16 mouse cellular contexts compared by ENCODE assay signal in genomic region chr16:70562574-70562973, GRCm38 (mm10).
"Had no signal": no experiment of that assay in that cellular context is flagged by ENCODE, and none has a peak within 500 bp of the region (broad histone marks: within the 10 kb centered on the region; RNA-seq: fewer than 3 reads in every experiment).

No protein-coding gene starts in this region.

- ATAC-seq: inflammation-experienced regulatory T-cells, adult 6 months; intestine, embryonic 15.5 days; intestine, postnatal 0 days had no signal

- DNase-seq: liver, embryonic 13.5 days had no signal

- H3K4me3 ChIP-seq: heart, adult 2 months; heart, embryonic 13.5 days; heart, embryonic 15.5 days; hindbrain, embryonic 10.5 days; hindbrain, embryonic 13.5 days; hindbrain, embryonic 15.5 days; intestine, embryonic 15.5 days; layer of hippocampus, adult 2 months; left cerebral cortex, adult 2 months; limb, embryonic 13.5 days; liver, embryonic 13.5 days; liver, embryonic 15.5 days had no signal

- H3K36me3 ChIP-seq: heart, embryonic 13.5 days; heart, embryonic 15.5 days; hindbrain, embryonic 10.5 days; hindbrain, embryonic 13.5 days; hindbrain, embryonic 15.5 days; intestine, embryonic 15.5 days; limb, embryonic 13.5 days; liver, embryonic 13.5 days; liver, embryonic 15.5 days had no signal

- H3K27ac ChIP-seq: heart, adult 2 months; heart, embryonic 13.5 days; heart, embryonic 15.5 days; hindbrain, embryonic 10.5 days; hindbrain, embryonic 13.5 days; hindbrain, embryonic 15.5 days; intestine, embryonic 15.5 days; layer of hippocampus, adult 2 months; left cerebral cortex, adult 2 months; limb, embryonic 13.5 days; liver, embryonic 13.5 days; liver, embryonic 15.5 days had no signal

- H3K27me3 ChIP-seq: heart, embryonic 13.5 days; heart, embryonic 15.5 days; hindbrain, embryonic 13.5 days; hindbrain, embryonic 15.5 days; intestine, embryonic 15.5 days; limb, embryonic 13.5 days; liver, embryonic 13.5 days; liver, embryonic 15.5 days had no signal

- H3K4me1 ChIP-seq: heart, embryonic 15.5 days; hindbrain, embryonic 10.5 days; hindbrain, embryonic 13.5 days; hindbrain, embryonic 15.5 days; intestine, embryonic 15.5 days; liver, embryonic 13.5 days; liver, embryonic 15.5 days had no signal

- H3K4me2 ChIP-seq: heart, embryonic 11.5 days; heart, embryonic 13.5 days; heart, embryonic 15.5 days; hindbrain, embryonic 13.5 days; hindbrain, embryonic 15.5 days; intestine, embryonic 15.5 days; liver, embryonic 11.5 days; liver, embryonic 13.5 days; liver, embryonic 15.5 days had no signal

- H3K9ac ChIP-seq: heart, embryonic 13.5 days; heart, embryonic 15.5 days; hindbrain, embryonic 13.5 days; hindbrain, embryonic 15.5 days; intestine, embryonic 15.5 days; limb, embryonic 13.5 days; liver, embryonic 13.5 days; liver, embryonic 15.5 days had no signal

- H3K9me3 ChIP-seq: heart, embryonic 13.5 days; heart, embryonic 15.5 days; hindbrain, embryonic 10.5 days; hindbrain, embryonic 13.5 days; hindbrain, embryonic 15.5 days; intestine, embryonic 15.5 days; limb, embryonic 13.5 days; liver, embryonic 13.5 days; liver, embryonic 15.5 days had no signal
